Mouse (Mus musculus): ENCODE measurements at regions not wholly inside any gene's neighbourhood (a gene's known extent, or its start where the extent isn't known, plus 50 kb on each side); places are given as distances from the start of the nearest gene placed in this dataset.

DNA sequence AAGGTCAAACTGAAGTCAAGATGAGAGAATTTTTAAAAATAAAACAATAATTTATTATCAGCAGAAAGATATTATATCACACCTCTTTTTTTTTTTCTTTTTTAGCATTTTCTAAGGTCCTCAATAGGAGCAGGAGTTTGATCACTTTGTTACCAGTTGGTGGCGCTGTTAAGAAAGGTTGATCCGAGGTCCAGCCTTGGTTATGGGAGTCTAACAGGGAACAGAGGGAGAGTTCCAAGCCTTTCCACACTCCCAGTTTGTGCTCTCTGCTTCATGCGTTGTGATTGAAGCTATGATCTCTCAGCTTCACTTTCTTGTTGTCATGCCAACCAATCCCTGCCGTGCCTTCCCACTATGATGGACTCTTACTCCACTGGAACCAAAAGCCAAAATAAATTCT is 83.8 kb downstream of the Fam174a start:
- no peak for TF ChIP-seq CHD2 (IDR thresholded peaks at IDR 0.05; ENCODE audit: low read depth, low read length)
- no peak for TF ChIP-seq ZC3H11A (IDR thresholded peaks at IDR 0.05; ENCODE audit: borderline replicate concordance, low read depth, low read length)
- H3K9ac ChIP-seq (ENCODE audit: insufficient read depth, low read depth, low read length, poor library complexity, severe bottlenecking), result no peak overlapping the region
- no peak overlapping the region for H3K4me3 ChIP-seq (ENCODE audit: insufficient read depth in 1 of 2, low read depth in 1 of 2, low read length in 2 of 2, poor library complexity in 1 of 2, severe bottlenecking in 1 of 2)
- H3K36me3 ChIP-seq (ENCODE audit: control insufficient read depth, insufficient read depth, low read length, poor library complexity, severe bottlenecking), result no peaks in the 10 kb centered on the region
- peak; percentile 26 for DNase-seq (ENCODE audit: low read depth, low spot score)
- no peak overlapping the region for H3K27ac ChIP-seq (ENCODE audit: insufficient read depth, low read depth, low read length, poor library complexity, severe bottlenecking)
- H3K9me3 ChIP-seq (ENCODE audit: control insufficient read depth, insufficient read depth, low read depth, low read length), result no peaks in the 10 kb centered on the region
- H3K4me1 ChIP-seq (ENCODE audit: control insufficient read depth in 2 of 2, insufficient read depth in 2 of 2, low read length in 2 of 2, poor library complexity in 1 of 2), result no peaks in the 10 kb centered on the region
- in situ Hi-C loops (cut with MboI; ENCODE audit: low sequenced_read_pairs in 2 of 2, unreplicated experiment in 2 of 2), result no loop called here

DNA sequence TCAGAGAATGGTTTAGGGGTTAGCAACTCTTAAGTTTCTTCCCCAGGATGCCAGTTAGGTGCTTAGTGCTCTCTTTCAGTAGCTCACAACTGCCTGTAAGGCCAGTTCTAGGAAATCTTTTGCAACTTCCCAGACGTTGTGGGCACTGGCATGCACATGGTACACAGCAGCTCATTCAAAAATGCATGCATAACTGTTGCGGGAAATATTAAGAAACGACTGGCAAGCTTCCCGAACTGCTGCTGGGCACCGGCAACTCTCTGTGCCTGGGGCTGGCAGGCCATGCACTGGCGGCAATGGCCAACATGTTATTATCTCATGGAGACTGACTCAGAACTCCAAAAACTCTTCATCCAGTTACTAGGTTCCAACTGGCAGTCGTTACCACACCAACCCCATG is 86.3 kb downstream of the Fam174a start:
- H3K9me3 ChIP-seq (ENCODE audit: control insufficient read depth, insufficient read depth, low read depth, low read length), result no peaks in the 10 kb centered on the region
- H3K36me3 ChIP-seq (ENCODE audit: control insufficient read depth, insufficient read depth, low read length, poor library complexity, severe bottlenecking), result no peaks in the 10 kb centered on the region
- H3K27ac ChIP-seq (ENCODE audit: insufficient read depth, low read depth, low read length, poor library complexity, severe bottlenecking), result no peak overlapping the region
- DNase-seq (ENCODE audit: low read depth, low spot score), result no peak
- H3K4me3 ChIP-seq (ENCODE audit: insufficient read depth in 1 of 2, low read depth in 1 of 2, low read length in 2 of 2, poor library complexity in 1 of 2, severe bottlenecking in 1 of 2), result no peak overlapping the region
- TF ChIP-seq HCFC1 (IDR thresholded peaks at IDR 0.05; ENCODE audit: borderline replicate concordance, insufficient read depth, low read length), result no peak
- no peak for TF ChIP-seq CHD2 (IDR thresholded peaks at IDR 0.05; ENCODE audit: low read depth, low read length)
- TF ChIP-seq MAFK (IDR thresholded peaks at IDR 0.05; ENCODE audit: insufficient read depth, low read depth, low read length), result no peak
- TF ChIP-seq ZC3H11A (IDR thresholded peaks at IDR 0.05; ENCODE audit: borderline replicate concordance, low read depth, low read length), result no peak
- no peak for TF ChIP-seq ZNF384 (IDR thresholded peaks at IDR 0.05; ENCODE audit: low read depth, low read length)
- in situ Hi-C loops (cut with MboI; ENCODE audit: low sequenced_read_pairs in 2 of 2, unreplicated experiment in 2 of 2), result no loop called here
- H3K9ac ChIP-seq (ENCODE audit: insufficient read depth, low read depth, low read length, poor library complexity, severe bottlenecking), result no peak overlapping the region
- H3K4me1 ChIP-seq (ENCODE audit: control insufficient read depth in 2 of 2, insufficient read depth in 2 of 2, low read length in 2 of 2, poor library complexity in 1 of 2), result no peaks in the 10 kb centered on the region

DNA sequence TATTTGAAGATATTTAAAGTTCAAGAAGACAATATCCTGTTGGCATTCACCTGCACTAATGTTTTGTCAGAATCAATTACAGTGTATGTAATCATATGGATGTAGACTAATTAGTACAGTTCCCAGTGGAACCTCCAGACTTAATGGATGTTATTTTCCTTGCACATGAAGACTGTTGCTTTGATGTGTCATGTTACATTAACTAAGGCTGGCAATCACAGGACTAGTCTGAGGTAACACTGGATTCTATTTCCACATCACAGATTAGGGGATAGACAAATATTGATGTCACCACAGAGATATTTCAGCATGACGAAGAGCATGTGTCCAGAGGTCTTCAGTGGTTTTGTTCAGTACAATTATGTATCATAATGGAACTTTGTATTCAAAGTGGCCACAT is 108.8 kb downstream of the Fam174a start:
- H3K36me3 ChIP-seq (ENCODE audit: control insufficient read depth, insufficient read depth, low read length, poor library complexity, severe bottlenecking), result no peaks in the 10 kb centered on the region
- in situ Hi-C loops (cut with MboI; ENCODE audit: low sequenced_read_pairs in 2 of 2, unreplicated experiment in 2 of 2), result no loop called here
- DNase-seq (ENCODE audit: low read depth, low spot score), result no peak

DNA sequence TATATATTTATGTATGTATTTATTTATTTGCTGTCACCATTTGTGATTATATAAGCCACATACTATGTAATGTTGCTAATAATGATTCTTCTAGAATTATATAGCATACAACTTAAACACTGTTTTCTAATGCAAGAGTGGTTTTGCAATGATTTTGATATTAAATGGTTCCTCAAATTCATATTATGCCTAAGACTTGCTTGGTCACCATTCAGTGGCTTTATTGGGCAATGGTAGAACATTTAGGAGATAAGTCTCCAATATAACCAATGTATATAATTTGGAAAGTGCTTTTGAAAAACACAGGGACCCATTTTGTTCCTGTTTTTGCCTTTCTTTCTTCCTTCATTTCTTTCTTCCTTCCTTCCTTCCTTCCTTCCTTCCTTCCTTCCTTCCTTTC is 112.0 kb downstream of the Fam174a start:
- TF ChIP-seq HCFC1 (IDR thresholded peaks at IDR 0.05; ENCODE audit: borderline replicate concordance, insufficient read depth, low read length) (no peak), ZNF384 (IDR thresholded peaks at IDR 0.05; ENCODE audit: low read depth, low read length) (no peak), MAFK (IDR thresholded peaks at IDR 0.05; ENCODE audit: insufficient read depth, low read depth, low read length) (no peak), ZC3H11A (IDR thresholded peaks at IDR 0.05; ENCODE audit: borderline replicate concordance, low read depth, low read length) (no peak), CHD2 (IDR thresholded peaks at IDR 0.05; ENCODE audit: low read depth, low read length) (no peak)
- DNase-seq (ENCODE audit: low read depth, low spot score), result no peak
- Histone ChIP-seq H3K27ac (ENCODE audit: insufficient read depth, low read depth, low read length, poor library complexity, severe bottlenecking) (no peak overlapping the region), H3K9me3 (ENCODE audit: control insufficient read depth, insufficient read depth, low read depth, low read length) (no peaks in the 10 kb centered on the region), H3K4me3 (ENCODE audit: insufficient read depth in 1 of 2, low read depth in 1 of 2, low read length in 2 of 2, poor library complexity in 1 of 2, severe bottlenecking in 1 of 2) (no peak overlapping the region), H3K4me1 (ENCODE audit: control insufficient read depth in 2 of 2, insufficient read depth in 2 of 2, low read length in 2 of 2, poor library complexity in 1 of 2) (no peaks in the 10 kb centered on the region), H3K9ac (ENCODE audit: insufficient read depth, low read depth, low read length, poor library complexity, severe bottlenecking) (no peak overlapping the region), H3K36me3 (ENCODE audit: control insufficient read depth, insufficient read depth, low read length, poor library complexity, severe bottlenecking) (no peaks in the 10 kb centered on the region)
- in situ Hi-C loops (cut with MboI; ENCODE audit: low sequenced_read_pairs in 2 of 2, unreplicated experiment in 2 of 2), result no loop called here

More for the DNA sequence above, 108.8 kb downstream of the Fam174a start:
- Histone ChIP-seq H3K4me1 (ENCODE audit: control insufficient read depth in 2 of 2, insufficient read depth in 2 of 2, low read length in 2 of 2, poor library complexity in 1 of 2) (no peaks in the 10 kb centered on the region), H3K27ac (ENCODE audit: insufficient read depth, low read depth, low read length, poor library complexity, severe bottlenecking) (no peak overlapping the region), H3K9ac (ENCODE audit: insufficient read depth, low read depth, low read length, poor library complexity, severe bottlenecking) (no peak overlapping the region), H3K9me3 (ENCODE audit: control insufficient read depth, insufficient read depth, low read depth, low read length) (no peaks in the 10 kb centered on the region), H3K4me3 (ENCODE audit: insufficient read depth in 1 of 2, low read depth in 1 of 2, low read length in 2 of 2, poor library complexity in 1 of 2, severe bottlenecking in 1 of 2) (no peak overlapping the region)
- TF ChIP-seq CHD2 (IDR thresholded peaks at IDR 0.05; ENCODE audit: low read depth, low read length) (no peak), ZC3H11A (IDR thresholded peaks at IDR 0.05; ENCODE audit: borderline replicate concordance, low read depth, low read length) (no peak), HCFC1 (IDR thresholded peaks at IDR 0.05; ENCODE audit: borderline replicate concordance, insufficient read depth, low read length) (no peak), ZNF384 (IDR thresholded peaks at IDR 0.05; ENCODE audit: low read depth, low read length) (no peak), MAFK (IDR thresholded peaks at IDR 0.05; ENCODE audit: insufficient read depth, low read depth, low read length) (no peak)

DNA sequence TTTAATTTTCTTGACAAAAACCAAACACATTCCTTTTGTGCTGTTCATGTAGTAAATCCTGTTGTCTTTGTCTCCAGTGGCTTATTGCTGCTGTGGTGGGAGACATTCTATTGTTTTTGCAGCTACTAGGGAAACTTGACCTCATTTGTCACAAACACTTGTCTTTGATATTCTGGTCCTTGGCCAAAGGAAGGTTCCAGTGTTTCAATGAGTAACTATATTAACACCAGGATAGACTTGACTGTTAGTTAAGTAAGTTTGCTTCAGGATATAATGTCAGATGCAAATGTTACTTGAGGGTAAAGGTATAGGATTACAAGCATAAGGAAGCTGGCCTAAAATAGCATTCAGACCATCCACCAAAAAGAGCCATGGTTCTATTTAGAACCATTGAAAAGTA is 123.7 kb downstream of the Fam174a start:
- in situ Hi-C loops (cut with MboI; ENCODE audit: low sequenced_read_pairs in 2 of 2, unreplicated experiment in 2 of 2), result no loop called here
- no peak overlapping the region for H3K27ac ChIP-seq (ENCODE audit: insufficient read depth, low read depth, low read length, poor library complexity, severe bottlenecking)
- no peak for TF ChIP-seq ZNF384 (IDR thresholded peaks at IDR 0.05; ENCODE audit: low read depth, low read length)
- TF ChIP-seq MAFK (IDR thresholded peaks at IDR 0.05; ENCODE audit: insufficient read depth, low read depth, low read length), result no peak
- TF ChIP-seq ZC3H11A (IDR thresholded peaks at IDR 0.05; ENCODE audit: borderline replicate concordance, low read depth, low read length), result no peak
- no peak for TF ChIP-seq CHD2 (IDR thresholded peaks at IDR 0.05; ENCODE audit: low read depth, low read length)
- TF ChIP-seq HCFC1 (IDR thresholded peaks at IDR 0.05; ENCODE audit: borderline replicate concordance, insufficient read depth, low read length), result no peak

More for the DNA sequence above, 123.7 kb downstream of the Fam174a start:
- H3K9ac ChIP-seq (ENCODE audit: insufficient read depth, low read depth, low read length, poor library complexity, severe bottlenecking), result no peak overlapping the region
- no peaks in the 10 kb centered on the region for H3K9me3 ChIP-seq (ENCODE audit: control insufficient read depth, insufficient read depth, low read depth, low read length)
- no peak overlapping the region for H3K4me3 ChIP-seq (ENCODE audit: insufficient read depth in 1 of 2, low read depth in 1 of 2, low read length in 2 of 2, poor library complexity in 1 of 2, severe bottlenecking in 1 of 2)
- no peaks in the 10 kb centered on the region for H3K4me1 ChIP-seq (ENCODE audit: control insufficient read depth in 2 of 2, insufficient read depth in 2 of 2, low read length in 2 of 2, poor library complexity in 1 of 2)
- H3K36me3 ChIP-seq (ENCODE audit: control insufficient read depth, insufficient read depth, low read length, poor library complexity, severe bottlenecking), result no peaks in the 10 kb centered on the region
- DNase-seq (ENCODE audit: low read depth, low spot score), result no peak
